Mouse (Mus musculus) cerebellum, adult 11-12 months (tissue): ENCODE results near the gene Pdk2.
A peak's percentile ranks its signal among the peaks of the same experiment; 100 is the strongest.

ENCODE experiments used
- DNase-seq: peaks from one replicate; pipeline ENCODE4 v3.0.0; 2022

Pdk2 gene

DNA sequence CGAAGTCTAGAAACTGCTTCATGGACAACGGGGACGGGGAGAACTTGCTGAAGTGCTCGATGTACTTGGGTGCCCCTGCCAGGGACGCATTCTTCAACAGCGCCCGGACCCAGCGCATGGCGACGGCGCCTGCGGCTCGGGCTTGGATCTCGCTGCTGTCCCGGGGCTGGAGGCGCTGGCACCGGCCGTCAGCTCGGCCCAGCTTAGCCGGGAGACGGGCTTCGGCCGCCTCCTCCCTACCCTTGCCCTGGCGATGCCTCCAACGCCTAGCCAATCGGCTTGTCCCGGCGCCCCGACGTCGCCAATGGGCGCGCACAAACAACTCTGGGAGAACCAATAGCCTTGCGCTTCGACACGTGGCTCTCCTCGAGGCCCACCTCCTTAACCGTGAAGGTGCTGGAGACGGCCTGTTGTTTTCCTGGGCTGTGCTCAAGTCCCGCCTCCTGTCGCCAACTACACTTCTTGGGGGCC lies at the start of gene Pdk2:
Pdk2 (minus strand) TSS at position 216 of the 471 bp plus-strand sequence.
- DNase-seq: peak; percentile 99

DNA sequence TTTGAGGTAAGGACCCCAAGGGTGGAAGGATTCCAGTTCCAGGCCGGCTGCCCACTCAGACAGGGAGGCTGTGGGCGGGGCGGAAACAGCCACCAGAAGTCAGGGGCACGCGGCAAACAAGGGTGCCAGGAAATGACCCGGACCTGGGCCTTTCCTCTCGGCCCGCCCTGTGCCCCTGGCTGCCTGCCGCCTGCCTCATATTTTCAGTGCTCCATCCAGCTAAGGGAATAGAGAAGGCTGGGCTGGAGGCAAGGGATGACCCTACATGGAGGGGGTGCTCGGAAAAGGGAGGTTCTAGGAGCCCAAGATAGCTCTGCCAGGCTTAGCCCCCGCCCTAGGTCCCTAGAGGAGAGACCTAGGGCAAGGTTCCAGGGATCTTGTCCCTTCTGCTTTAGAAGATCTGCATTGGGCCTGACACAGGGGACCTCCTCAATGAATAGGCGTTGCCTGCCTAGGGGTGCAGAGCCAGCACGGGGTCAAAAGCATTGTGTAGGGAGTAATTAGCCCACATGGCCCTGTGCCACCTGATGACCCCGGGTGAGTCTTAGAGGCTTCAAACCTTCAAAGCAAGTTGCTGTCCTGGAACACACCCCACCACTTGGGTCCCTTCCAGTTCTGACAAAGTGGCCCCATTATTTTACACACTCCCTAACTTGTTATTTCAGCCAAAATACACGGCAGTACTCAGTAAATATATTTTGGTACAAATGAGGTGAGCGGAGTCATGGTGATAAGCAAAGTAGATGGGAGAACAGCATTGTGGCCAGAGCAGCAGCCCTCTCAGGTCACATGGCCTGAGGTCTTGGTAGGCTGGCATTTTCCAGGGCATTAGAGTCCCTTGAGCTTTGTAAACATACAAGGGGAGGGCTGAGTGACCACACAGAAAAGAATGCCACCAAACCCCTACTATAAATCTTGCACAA lies 48.0 kb upstream of the Pdk2 start:
- DNase-seq: no peak

DNA sequence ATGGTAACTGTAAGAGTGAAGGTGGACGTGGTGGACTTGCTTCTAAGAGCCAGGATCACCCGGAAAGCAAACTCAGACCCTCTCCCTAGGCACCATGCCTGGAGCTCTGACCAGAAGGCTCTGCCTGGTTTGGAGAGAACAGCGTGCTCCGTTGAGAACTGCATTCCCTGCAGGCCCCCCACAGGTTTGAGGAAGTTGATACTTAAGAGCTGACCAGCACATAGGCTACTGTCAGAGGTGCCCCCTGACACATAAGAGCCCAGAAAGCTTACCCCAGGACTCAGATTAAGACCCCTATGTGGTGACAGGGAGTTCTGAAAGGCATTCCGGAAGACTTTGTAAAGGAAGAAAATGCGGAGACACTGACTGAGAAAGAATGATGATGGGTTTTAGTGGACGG lies 47.1 kb upstream of the Pdk2 start:
- no peak for DNase-seq

DNA sequence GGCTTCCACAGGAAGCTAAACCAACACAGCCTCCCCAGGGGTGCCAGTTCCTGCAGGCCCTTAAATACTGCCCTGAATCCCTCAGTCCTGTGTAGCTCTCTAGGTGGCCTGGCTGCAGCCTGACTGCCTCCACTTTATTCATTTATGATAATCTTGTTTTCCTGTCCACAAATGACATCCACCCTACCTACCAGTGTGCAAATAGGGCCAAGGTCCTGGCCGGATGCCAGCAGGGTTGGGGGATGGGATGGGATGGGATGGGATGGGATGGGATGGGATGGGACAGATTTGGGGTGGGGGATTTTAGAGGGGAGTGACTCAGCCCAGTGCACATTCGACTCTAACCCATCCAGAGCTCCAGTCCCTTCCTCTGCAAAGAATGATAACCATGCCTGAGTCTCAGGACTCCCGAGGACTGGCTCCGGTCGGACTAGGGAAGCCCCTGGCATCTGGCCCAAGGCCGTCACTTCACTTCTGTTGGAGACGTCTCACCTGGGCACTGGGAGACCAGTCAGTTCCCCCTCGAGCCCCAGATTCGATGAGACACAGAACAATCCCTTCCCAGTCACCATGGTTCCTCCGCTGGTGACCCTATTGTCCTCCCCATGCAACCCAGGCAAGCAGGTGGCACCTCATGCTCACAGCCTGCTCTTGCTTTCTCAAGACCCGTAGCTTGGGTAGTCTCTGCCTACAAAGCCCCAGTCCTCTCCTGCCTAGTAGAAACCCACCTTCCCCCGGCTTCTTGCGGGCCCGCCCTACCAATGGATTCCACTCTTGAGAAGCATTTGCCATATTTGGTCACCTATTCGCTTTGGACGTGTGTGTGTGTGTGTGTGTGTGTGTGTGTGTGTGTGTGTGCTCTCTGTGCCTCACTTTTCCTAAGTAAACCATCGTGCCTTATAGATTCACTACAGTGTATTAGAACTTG lies 46.4 kb upstream of the Pdk2 start:
- DNase-seq: no peak

DNA sequence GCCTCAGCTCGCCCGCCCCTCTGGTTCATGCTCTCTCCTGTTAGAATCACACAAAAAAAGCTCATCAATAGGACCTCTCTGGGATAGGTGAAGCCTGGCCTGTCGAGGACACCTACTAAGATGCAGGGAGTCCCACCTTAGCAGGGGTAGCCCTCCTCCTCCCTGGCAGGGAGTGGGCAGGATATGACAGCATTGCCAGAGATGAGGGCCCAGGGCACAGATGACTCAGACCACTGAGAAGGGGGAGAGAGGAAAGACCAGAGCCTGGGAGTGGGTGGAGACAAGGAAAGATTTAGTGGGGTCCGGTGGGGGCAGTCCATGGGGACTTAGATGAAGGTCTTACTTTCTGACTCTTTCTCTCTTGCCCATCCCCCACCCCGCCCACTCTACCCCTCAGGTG lies 45.1 kb upstream of the Pdk2 start:
- no peak for DNase-seq

DNA sequence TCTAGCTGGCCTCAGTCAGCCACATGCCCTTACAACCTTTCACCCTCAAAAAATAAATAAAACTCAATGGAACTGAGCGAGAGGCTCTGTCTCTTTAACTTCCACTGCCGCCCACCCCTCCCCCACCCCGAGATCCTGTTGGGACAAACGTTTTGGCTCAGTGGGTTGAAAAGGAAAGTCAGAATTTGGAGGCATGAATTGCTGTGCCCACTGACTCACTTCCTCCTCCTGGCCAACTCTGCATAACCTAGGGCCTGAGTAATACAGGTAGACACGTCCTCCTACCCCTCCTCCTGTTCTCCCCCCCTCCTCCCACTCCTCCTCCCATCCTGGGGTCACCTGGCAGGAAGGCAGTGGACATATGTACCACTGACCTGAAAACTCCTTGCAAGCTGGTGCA lies 44.6 kb upstream of the Pdk2 start:
- no peak for DNase-seq

DNA sequence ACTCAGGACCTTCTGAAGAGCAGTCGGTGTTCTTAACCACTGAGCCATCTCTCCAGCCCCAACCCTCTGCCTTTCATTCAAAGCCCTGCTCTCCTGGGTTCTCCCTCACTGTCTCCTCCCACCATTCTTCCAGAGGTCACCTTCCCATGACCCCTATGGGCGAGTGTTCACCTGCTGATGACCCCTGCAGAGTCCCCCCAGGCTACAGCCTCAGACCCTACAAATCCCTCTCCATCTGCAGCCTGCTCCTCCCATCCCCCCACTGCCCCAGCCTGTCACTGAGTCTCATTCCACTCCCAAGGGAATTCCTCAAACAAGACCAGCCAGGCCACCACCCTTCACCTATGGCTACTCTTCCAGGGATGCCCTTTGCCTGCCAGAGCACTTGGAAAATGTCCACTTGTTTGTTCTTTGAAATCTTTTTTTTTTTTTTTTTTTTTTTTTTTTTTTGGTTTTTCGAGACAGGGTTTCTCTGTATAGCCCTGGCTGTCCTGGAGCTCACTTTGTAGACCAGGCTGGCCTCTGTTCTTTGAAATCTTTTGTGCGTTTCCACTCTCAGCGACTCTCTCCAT lies 43.7 kb upstream of the Pdk2 start:
- no peak for DNase-seq

DNA sequence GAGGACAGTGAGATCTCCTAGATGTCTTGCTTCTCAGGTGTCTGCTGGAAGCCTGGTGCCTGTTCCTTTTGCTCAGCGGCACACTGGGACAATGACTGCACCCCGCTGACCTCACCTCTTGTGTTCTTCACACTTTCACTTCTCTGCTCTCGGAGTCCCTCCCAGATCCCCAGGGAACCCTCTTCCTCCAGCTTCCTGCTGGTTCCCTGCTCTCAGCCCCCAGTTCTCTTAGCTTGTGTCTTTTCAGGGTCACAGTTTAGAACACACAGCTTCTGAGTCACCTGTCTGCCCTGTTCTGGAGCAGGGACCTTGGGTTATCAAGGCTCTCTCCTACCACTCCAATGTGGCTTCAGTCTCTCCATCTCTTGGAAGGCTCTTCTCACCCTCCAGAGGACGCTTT lies 43.0 kb upstream of the Pdk2 start:
- no peak for DNase-seq

DNA sequence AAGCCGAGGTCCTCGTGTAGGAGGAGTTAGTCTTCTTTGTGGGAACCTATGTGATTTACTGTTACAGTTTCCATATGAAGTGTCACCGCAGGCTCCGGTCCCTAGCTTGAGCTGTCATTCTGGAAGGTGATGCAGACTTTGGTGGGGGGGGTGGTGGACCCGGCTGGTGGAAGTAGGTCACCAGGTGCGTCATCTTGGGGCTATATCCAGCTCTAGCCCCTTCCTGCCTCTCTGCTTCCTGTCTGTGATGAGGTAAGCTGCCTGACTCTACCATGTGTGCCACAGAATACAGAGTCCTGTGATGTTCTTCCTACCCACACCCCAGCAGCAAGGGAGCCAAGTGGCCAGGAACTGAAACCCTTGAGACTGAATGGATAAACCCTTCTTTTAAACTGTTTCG lies 41.7 kb upstream of the Pdk2 start:
- DNase-seq: no peak

DNA sequence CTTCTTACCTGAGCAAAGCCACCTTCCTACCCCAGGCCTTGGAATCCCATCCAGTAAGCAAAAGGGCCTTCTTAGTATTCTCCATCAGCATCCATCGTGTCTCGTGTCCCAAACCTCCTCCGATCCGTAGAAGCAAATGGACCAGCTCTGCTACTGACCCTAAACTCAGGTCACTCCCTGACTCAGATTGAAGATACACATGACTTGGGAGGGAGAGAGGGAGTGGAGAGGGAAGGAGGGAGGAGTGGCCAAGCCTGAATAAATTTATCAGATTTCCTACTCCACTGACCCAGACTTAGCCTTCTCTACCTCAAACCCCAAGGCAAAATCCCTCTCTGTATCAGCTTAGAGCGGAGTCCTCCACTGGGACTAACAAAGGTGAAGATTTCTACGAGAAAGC lies 39.6 kb upstream of the Pdk2 start:
- DNase-seq: no peak

DNA sequence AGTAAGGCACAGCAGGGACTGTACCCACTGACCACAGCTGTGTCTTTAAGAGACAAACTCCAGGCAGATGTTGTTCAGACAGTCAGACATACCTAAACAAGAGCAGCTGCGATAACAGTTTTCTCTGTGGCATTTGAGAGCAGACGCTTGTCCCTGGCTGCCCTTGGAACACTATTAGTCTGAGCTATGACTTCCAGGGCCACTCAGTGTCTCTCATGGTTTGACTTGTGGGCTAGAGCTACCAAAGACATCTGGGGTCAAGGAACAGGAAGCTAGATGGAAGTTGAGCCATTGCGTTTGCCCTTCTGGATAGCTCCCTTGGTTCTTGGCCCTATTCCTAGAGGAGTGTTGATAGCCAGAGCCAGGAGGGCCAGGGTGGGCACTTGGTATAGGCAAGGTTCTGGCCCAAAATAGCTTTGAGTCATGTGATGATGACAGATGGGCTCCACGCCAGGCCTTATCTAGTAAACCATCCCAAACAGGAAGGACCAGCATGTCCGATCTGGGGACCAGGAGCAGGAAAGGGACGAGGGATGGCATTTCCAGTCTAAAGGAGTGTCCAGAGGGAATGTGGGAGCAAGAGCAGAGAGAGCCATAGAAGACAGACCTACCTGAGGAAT lies 38.2 kb upstream of the Pdk2 start:
- no peak for DNase-seq

DNA sequence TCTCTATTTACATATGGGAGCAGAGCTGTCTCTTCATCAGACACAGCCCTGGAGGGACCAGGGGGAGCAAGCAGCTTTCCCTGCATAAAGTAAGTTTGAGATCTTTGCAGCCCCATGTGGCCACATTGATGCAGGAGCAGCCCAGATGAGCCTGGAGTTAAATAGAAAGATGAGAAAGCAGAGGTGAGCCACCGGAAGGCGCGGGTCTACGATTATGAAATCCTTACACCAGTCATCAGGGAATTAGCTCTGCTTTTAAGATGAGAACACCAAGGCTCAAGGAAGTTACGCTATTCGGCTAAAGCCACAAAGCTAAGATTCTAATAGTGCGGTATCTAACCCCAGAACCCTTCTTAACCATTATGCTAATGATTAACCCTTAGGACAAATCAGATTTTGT lies 36.8 kb upstream of the Pdk2 start:
- no peak for DNase-seq

DNA sequence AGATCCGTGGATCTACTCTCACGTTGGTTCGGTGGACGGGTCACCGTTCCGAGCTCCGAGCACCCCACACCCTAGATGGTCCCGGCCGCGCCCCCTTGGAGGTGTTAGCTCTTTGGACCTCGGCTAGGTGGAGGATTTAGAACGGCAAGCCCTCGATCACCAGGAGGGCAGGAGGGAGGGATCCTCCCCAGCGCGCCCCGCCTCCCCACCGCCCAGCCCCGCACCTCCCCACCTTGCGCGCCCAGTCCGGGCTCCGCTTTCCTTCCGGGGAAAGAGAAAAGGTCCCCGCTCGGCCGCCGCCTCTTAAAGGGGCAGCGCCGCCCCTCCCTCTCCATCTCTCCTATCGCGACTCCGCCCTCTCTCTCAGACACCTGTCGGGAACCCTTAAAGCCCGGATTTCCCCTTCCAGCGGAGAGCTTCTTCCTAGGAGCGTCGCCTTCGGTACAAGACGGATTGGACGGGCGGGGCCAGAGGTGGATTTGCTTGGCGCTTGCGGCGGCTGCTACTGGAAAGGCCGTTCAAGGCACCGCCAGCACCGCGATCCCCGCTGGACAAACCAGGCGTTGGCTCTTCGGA lies 35.5 kb upstream of the Pdk2 start, which contains the start of gene Itga3:
Itga3 (minus strand) TSS at position 266 of the 576 bp plus-strand sequence.
- DNase-seq: peak; percentile 84

DNA sequence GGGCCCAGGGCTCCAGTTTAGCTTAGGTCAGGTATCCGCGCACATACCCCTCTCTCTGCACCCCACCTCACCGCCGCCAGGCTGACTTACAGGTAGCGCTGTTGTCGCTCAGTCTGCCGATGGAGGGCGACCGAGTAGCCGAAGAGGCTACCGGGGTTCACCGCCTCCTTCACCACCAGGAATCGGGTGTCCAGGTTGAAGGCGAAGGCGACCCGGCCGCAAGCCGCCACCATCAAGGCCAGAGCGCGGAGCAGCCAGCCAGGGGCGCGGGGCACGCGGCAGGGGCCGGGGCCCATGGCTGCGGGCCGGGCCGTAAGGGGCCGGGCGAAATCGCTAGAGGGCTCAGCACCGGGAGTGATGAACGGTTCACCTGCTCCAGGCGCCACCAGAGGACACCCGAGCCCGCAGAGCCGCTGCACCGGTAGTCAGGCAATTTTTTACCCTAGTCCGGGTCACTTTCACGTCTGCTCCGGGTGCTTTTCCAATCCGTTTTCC lies 34.9 kb upstream of the Pdk2 start:
- peak; percentile 81 for DNase-seq

DNA sequence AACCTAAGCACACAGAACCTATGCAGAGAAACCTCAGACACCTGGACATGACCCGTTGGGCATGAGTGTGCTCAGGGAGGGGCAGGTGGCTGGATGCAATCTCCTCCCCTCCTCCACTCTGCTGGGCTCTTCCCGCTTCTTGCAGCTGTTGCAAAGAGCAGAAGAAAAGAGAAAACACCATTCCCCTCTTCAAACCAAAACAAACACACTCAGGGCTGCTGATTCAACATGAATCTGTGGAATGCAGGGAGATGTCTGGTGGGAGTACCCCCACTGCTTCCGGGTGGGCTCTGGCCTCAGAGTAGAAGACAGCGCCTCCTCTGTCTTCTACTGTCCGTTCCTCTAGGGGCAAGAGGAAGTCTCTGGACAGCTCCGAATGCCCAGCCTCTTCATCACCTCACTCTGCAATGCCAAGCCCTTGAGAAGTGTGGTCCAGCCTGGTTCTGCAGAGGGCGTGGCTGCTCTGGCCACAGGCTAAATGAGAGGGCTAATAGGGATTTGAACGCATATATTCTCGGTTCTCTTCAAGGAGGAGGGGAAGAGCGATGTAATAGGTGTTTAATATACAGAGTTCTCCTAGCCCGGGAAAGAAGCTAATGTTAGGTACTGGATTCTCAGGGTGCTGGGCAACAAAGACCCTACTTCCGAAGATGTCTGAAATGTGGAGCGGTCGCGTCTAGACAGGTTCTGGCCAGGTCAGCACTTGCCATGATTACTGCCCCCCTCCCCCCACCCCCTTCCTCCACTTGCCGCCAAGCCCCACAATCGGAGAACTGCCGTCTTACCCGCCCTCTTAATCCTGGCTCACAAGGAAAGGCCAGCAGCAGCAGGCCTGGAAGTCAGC lies 34.3 kb upstream of the Pdk2 start:
- DNase-seq: peak; percentile 51

DNA sequence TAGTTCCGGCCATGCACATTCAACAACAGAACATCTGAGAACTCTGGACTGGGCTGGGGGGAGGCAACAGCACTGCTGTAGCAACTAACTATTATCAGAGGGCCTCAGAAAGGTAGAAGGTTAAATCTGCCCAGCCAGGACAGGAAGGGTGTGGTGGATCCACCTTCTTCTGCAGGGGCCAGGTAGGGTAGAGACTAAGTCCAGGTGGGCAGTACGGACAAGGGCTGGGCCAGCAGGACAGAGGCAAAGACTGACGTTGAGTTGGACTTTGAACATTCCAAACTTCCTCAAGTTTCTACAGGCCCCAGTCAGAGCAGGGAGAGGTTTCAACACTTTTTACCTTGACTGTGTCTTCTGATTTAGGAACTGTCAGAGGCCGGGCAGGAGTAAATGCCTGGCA lies 33.5 kb upstream of the Pdk2 start:
- DNase-seq: no peak

DNA sequence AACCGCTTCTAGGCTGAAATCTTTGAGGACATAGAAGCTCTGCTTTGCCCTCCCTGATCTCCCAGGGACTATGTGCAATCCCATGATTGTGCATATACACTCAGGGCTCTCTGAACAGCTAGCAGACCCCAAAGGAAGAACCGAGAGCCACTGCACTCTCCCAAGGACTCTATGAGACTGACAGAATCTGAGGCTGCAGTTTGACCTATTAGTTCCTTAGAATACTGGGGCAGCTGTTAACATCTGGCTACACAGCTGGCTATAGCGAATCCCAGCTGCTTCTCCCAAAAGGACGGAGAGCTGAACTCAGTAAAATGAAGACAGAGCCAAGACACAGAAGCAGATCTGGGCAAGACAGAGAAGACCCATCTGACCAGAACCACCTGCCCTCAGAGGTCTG lies 32.7 kb upstream of the Pdk2 start:
- DNase-seq: no peak

DNA sequence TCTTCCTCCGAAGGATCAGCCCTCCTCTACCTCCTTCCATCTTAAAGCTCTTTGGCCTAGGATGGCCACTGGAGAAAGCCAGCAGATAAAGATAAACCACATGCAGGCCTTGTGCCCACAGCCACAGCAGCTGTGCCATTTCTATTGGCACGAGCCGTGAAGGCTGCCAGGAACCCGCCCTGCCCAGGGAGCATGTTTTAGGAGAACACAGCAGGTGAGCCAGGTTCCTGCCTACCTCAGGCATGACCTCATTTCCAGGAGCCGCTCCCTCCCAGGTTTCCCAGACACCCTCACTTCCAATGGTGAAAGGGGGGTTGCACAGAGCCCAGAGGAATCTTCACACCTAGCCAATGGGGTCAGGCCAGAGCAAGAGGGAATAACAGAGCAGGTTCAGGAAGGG lies 31.6 kb upstream of the Pdk2 start:
- peak; percentile 90 for DNase-seq

DNA sequence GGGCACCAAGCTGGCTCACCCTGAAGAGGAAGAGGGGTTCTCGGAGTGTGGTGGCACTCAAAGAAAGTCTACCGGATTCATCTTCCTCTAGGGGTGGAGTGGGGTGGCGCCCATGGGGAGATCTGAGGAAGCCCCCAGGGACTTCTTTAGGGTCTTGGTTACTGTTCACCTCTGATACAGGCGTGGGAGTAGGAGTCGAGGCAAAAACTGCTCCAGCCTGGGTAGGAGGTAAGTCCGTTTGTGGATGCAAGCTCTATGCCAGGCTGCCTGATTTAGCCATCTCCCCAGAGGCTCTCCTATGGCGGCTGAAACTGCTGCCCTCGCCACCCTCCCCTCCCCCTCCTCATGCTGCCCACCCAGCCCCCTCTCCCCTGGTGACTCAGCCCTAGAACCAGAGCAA lies 31.0 kb upstream of the Pdk2 start:
- DNase-seq: no peak

DNA sequence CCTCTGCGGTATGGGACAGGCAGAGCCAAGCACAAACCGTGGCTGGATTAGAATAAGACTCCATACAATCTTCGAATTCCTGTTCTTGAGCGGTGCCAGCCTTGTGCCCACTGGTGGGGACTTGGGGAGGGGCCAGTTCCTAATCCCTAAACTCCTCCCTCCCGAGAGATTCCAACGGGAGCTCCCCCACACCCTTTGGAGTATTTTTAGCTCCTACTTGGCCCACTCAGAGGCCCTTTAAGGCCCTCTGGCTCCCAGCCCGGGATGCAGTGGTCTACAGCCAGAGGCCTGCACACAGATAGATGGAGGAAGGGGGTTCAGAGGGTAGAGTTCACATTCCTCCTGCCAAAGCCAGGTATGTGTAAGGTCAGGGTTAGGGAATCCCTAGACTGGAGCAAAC lies 30.1 kb upstream of the Pdk2 start:
- DNase-seq: peak; percentile 64
